Mouse (Mus musculus): ENCODE data around the gene Acap2. TPM values are rescaled to one million over a fixed set of nuclear protein-coding genes. Genes with fewer than 3 reads are reported as not detected.

Acap2 gene
- polyA plus RNA-seq, 1 experiment: 6.2 TPM

GRCm38 (mm10) chr16:31205187-31205586 is 4.1 kb upstream of the Acap2 start:
- H3K27me3 ChIP-seq (ENCODE audit: control insufficient read depth, insufficient read depth, insufficient read length): no peaks in the 10 kb centered on the region
- TF ChIP-seq MYOD1 (IDR thresholded peaks at IDR 0.05; ENCODE audit: control insufficient read depth, insufficient read length, low read depth) (no peak), CEBPB (IDR thresholded peaks at IDR 0.05; ENCODE audit: low read depth) (peak; percentile 57)
- peaks cover 3% of the 10 kb centered on the region for H3K79me3 ChIP-seq (ENCODE audit: low read depth)
- no peak overlapping the region for H3K4me3 ChIP-seq (ENCODE audit: insufficient read depth, poor library complexity, severe bottlenecking)
- no peak overlapping the region for H3ac ChIP-seq (ENCODE audit: control insufficient read depth, insufficient read length, low read depth)
- H3K79me2 ChIP-seq (ENCODE audit: control insufficient read depth, insufficient read depth): peaks cover 7% of the 10 kb centered on the region
- H3K36me3 ChIP-seq (ENCODE audit: control insufficient read depth, insufficient read depth): no peaks in the 10 kb centered on the region

GRCm38 (mm10) chr16:31204216-31204615 is 3.2 kb upstream of the Acap2 start:
- Histone ChIP-seq H3K79me2 (ENCODE audit: control insufficient read depth, insufficient read depth) (peaks cover 17% of the 10 kb centered on the region), H3K27me3 (ENCODE audit: control insufficient read depth, insufficient read depth, insufficient read length) (no peaks in the 10 kb centered on the region), H3K4me3 (ENCODE audit: insufficient read depth, poor library complexity, severe bottlenecking) (no peak overlapping the region), H3K79me3 (ENCODE audit: low read depth) (peaks cover 11% of the 10 kb centered on the region), H3K36me3 (ENCODE audit: control insufficient read depth, insufficient read depth) (no peaks in the 10 kb centered on the region), H3ac (ENCODE audit: control insufficient read depth, insufficient read length, low read depth) (no peak overlapping the region)
- TF ChIP-seq CTCF (IDR thresholded peaks at IDR 0.05; ENCODE audit: control insufficient read depth, insufficient read depth, insufficient read length): no peak
- TF ChIP-seq MAX (IDR thresholded peaks at IDR 0.05): no peak
- no peak for TF ChIP-seq FOSL1 (IDR thresholded peaks at IDR 0.05; ENCODE audit: insufficient read depth, low read length, poor library complexity, severe bottlenecking)
- no peak for TF ChIP-seq CEBPB (IDR thresholded peaks at IDR 0.05; ENCODE audit: low read depth)
- no peak for TF ChIP-seq USF1 (IDR thresholded peaks at IDR 0.05; ENCODE audit: low read depth)
- TF ChIP-seq MYOG (IDR thresholded peaks at IDR 0.05; ENCODE audit: control insufficient read depth, extremely low read depth, insufficient read length): no peak
- no peak for TF ChIP-seq MYOD1 (IDR thresholded peaks at IDR 0.05; ENCODE audit: control insufficient read depth, insufficient read length, low read depth)

GRCm38 (mm10) chr16:31201704-31202103 is 659 bp upstream of the Acap2 start:
- peaks cover 42% of the 10 kb centered on the region for H3K79me2 ChIP-seq (ENCODE audit: control insufficient read depth, insufficient read depth)
- H3K4me3 ChIP-seq (ENCODE audit: insufficient read depth, poor library complexity, severe bottlenecking): no peak overlapping the region
- peaks cover 34% of the 10 kb centered on the region for H3K79me3 ChIP-seq (ENCODE audit: low read depth)
- no peaks in the 10 kb centered on the region for H3K27me3 ChIP-seq (ENCODE audit: control insufficient read depth, insufficient read depth, insufficient read length)
- no peak for TF ChIP-seq MYOG (IDR thresholded peaks at IDR 0.05; ENCODE audit: control insufficient read depth, extremely low read depth, insufficient read length)
- H3ac ChIP-seq (ENCODE audit: control insufficient read depth, insufficient read length, low read depth): no peak overlapping the region
- H3K36me3 ChIP-seq (ENCODE audit: control insufficient read depth, insufficient read depth): no peaks in the 10 kb centered on the region

- TF ChIP-seq CTCF (IDR thresholded peaks at IDR 0.05; ENCODE audit: control insufficient read depth, insufficient read depth, insufficient read length) (peak; percentile 54), MYOD1 (IDR thresholded peaks at IDR 0.05; ENCODE audit: control insufficient read depth, insufficient read length, low read depth) (no peak)
- Histone ChIP-seq H3K36me3 (ENCODE audit: control insufficient read depth, insufficient read depth) (no peaks in the 10 kb centered on the region), H3K27me3 (ENCODE audit: control insufficient read depth, insufficient read depth, insufficient read length) (no peaks in the 10 kb centered on the region), H3K79me3 (ENCODE audit: low read depth) (peaks cover 48% of the 10 kb centered on the region), H3K4me3 (ENCODE audit: insufficient read depth, poor library complexity, severe bottlenecking) (peak overlapping the region; percentile 83), H3ac (ENCODE audit: control insufficient read depth, insufficient read length, low read depth) (peak overlapping the region; percentile 92), H3K79me2 (ENCODE audit: control insufficient read depth, insufficient read depth) (peaks cover 57% of the 10 kb centered on the region)
Measured at GRCm38 (mm10) chr16:31199926-31200789, 887 bp downstream of the Acap2 start.

- peaks cover 63% of the 10 kb centered on the region for H3K79me2 ChIP-seq (ENCODE audit: control insufficient read depth, insufficient read depth)
- no peaks in the 10 kb centered on the region for H3K27me3 ChIP-seq (ENCODE audit: control insufficient read depth, insufficient read depth, insufficient read length)
- H3K36me3 ChIP-seq (ENCODE audit: control insufficient read depth, insufficient read depth): no peaks in the 10 kb centered on the region
- peaks cover 53% of the 10 kb centered on the region for H3K79me3 ChIP-seq (ENCODE audit: low read depth)
- no peak for TF ChIP-seq FOSL1 (IDR thresholded peaks at IDR 0.05; ENCODE audit: insufficient read depth, low read length, poor library complexity, severe bottlenecking)
- TF ChIP-seq MYOG (IDR thresholded peaks at IDR 0.05; ENCODE audit: control insufficient read depth, extremely low read depth, insufficient read length): no peak
- TF ChIP-seq USF1 (IDR thresholded peaks at IDR 0.05; ENCODE audit: low read depth): no peak
- TF ChIP-seq MAX (IDR thresholded peaks at IDR 0.05): no peak
- TF ChIP-seq CEBPB (IDR thresholded peaks at IDR 0.05; ENCODE audit: low read depth): no peak
- no peak for TF ChIP-seq MYOD1 (IDR thresholded peaks at IDR 0.05; ENCODE audit: control insufficient read depth, insufficient read length, low read depth)
- TF ChIP-seq CTCF (IDR thresholded peaks at IDR 0.05; ENCODE audit: control insufficient read depth, insufficient read depth, insufficient read length): no peak
- H3ac ChIP-seq (ENCODE audit: control insufficient read depth, insufficient read length, low read depth): peak overlapping the region; percentile 92
- H3K4me3 ChIP-seq (ENCODE audit: insufficient read depth, poor library complexity, severe bottlenecking): peak overlapping the region; percentile 83
Measured at GRCm38 (mm10) chr16:31199591-31199925, 1.5 kb downstream of the Acap2 start.

GRCm38 (mm10) chr16:31196971-31197370 is 4.1 kb downstream of the Acap2 start:
- Histone ChIP-seq H3K4me3 (ENCODE audit: insufficient read depth, poor library complexity, severe bottlenecking) (no peak overlapping the region), H3K79me2 (ENCODE audit: control insufficient read depth, insufficient read depth) (peaks cover 89% of the 10 kb centered on the region), H3ac (ENCODE audit: control insufficient read depth, insufficient read length, low read depth) (no peak overlapping the region), H3K36me3 (ENCODE audit: control insufficient read depth, insufficient read depth) (no peaks in the 10 kb centered on the region), H3K79me3 (ENCODE audit: low read depth) (peaks cover 75% of the 10 kb centered on the region), H3K27me3 (ENCODE audit: control insufficient read depth, insufficient read depth, insufficient read length) (no peaks in the 10 kb centered on the region)
- TF ChIP-seq CTCF (IDR thresholded peaks at IDR 0.05; ENCODE audit: control insufficient read depth, insufficient read depth, insufficient read length) (no peak), MYOG (IDR thresholded peaks at IDR 0.05; ENCODE audit: control insufficient read depth, extremely low read depth, insufficient read length) (no peak), MYOD1 (IDR thresholded peaks at IDR 0.05; ENCODE audit: control insufficient read depth, insufficient read length, low read depth) (no peak), CEBPB (IDR thresholded peaks at IDR 0.05; ENCODE audit: low read depth) (no peak), USF1 (IDR thresholded peaks at IDR 0.05; ENCODE audit: low read depth) (no peak), FOSL1 (IDR thresholded peaks at IDR 0.05; ENCODE audit: insufficient read depth, low read length, poor library complexity, severe bottlenecking) (no peak), MAX (IDR thresholded peaks at IDR 0.05) (no peak)

Measured in C2C12 (cell line).